Mouse (Mus musculus): ENCODE data around the gene Esp18. TPM values are rescaled to one million over a fixed set of nuclear protein-coding genes. Genes with fewer than 3 reads are reported as not detected.

Gene Esp18
- polyA plus RNA-seq (2015; fragmentation: Nextera tagmentation; extraction: Ambion mirVana): not detected in 2 replicates

DNA sequence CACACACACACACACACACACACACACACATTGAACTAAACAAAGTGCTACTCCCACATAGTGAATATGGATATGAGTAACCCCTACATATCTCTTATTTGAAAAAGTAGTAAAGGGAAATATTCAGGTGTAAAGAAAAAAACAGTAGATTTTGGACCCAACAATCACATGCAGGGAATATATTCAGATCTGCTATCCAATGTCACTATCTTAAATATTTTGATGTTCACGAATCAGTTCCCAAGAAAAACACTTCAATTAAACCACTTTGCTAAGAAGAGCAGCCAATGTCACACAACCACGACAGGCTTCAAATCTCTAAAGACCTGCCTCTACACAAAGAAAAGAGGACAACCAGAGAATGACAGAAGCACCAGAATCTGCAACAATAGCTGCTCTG, at the start of gene Esp18:
Esp18 (plus strand) TSS at position 301 of the 400 bp plus-strand sequence.
- 63% methylated on average over 2 of the region's 2 CpGs for WGBS
- no peaks in the 10 kb centered on the region for H3K36me3 ChIP-seq
- ATAC-seq (ENCODE audit: low FRiP score, low read depth): no peak
- H3K27me3 ChIP-seq: no peaks in the 10 kb centered on the region
- no peak within 1 kb of the TSS for H3K4me3 ChIP-seq
- H3K9me3 ChIP-seq: no peaks in the 10 kb centered on the region
- H3K4me2 ChIP-seq: no peak within 1 kb of the TSS
- no peaks in the 10 kb centered on the region for H3K4me1 ChIP-seq (replicated peaks)
- H3K27ac ChIP-seq (replicated peaks): no peak within 1 kb of the TSS
- no peak within 1 kb of the TSS for H3K9ac ChIP-seq

DNA sequence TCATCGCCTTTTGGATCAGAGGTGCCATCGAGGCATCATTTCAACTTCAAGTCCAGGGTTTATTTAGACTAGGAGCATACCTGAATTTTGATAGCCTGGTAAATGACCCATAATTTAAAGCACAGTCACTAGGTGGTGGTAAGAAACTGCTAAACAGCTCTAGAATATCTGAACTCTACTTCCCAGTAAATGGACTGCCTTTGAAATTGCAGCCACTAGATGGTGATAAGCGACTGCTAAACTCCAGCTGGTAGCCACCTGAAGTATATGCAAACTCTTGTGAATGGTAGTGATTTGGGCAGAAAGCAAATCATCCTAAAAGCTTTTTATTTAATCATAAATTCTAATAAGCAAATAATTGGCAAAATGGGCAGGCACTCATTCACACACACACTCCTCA, 42.8 kb upstream of the Esp18 start:
- Histone ChIP-seq H3K36me3 (no peaks in the 10 kb centered on the region), H3K4me3 (no peak overlapping the region), H3K4me1 (replicated peaks) (no peaks in the 10 kb centered on the region), H3K27ac (replicated peaks) (no peak overlapping the region), H3K27me3 (no peaks in the 10 kb centered on the region), H3K9ac (no peak overlapping the region), H3K4me2 (no peak overlapping the region), H3K9me3 (no peaks in the 10 kb centered on the region)
- no peak for ATAC-seq (ENCODE audit: low FRiP score, low read depth)
- WGBS: 75% methylated on average over 3 of the region's 3 CpGs

Small RNAs within 50 kb of the gene (microRNA-seq; reads per million reads assigned to microRNA genes)
- not detected for gene Gm26429

Other genes with a start within 250 kb of the Esp18 start
- gene Esp16, start 129.8 kb downstream of the Esp18 start, polyA plus RNA-seq (2015; fragmentation: Nextera tagmentation; extraction: Ambion mirVana): not detected in 2 replicates
- not detected in 2 replicates for gene Esp15, start 234.6 kb downstream of the Esp18 start, polyA plus RNA-seq (2015; fragmentation: Nextera tagmentation; extraction: Ambion mirVana)

Data from hindbrain, embryonic 15.5 days (tissue).